Mouse (Mus musculus): ENCODE measurements around the gene Btbd11.

Btbd11 gene

DNA sequence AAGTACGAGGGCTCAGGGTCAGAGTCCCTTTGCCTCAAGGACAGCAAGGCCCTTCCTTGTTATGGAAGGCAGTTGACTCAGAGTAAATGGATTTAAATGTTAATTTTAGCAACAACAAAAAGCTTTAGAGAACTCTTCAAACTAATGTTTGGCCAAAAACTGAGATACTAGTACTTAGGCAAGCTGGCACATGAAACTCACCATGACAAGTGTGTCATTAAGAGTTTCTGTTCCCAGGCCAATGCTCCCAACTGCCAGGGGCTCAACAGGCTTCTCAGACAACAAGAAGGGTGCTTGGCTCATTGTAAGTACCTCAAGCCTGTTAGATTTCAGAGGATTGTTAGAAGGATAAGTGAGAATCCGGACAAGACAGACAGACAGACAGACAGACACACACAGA is 204.7 kb downstream of the Btbd11 start:
- DNase-seq (ENCODE audit: low spot score in 2 of 2), result no peak

DNA sequence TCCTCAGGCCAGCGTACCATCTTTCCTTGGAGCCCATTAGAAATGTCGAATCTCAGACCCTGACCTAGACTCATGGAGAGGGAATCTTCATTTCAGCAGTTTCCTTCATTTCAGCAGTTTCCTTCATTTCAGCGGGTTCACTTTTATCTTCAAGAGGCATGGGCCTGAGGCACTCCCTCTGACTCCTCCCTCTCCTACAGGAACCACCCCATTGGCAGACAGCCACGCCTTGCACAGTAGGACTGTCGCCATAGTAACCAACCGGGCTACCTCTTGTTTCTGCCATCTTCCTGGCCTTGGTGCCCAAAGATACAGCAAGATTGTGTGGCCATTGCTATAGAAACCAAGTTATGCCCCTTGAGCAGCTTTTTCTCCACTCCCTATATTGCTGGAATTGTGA is 205.4 kb downstream of the Btbd11 start:
- no peak for DNase-seq (ENCODE audit: low spot score in 2 of 2)

DNA sequence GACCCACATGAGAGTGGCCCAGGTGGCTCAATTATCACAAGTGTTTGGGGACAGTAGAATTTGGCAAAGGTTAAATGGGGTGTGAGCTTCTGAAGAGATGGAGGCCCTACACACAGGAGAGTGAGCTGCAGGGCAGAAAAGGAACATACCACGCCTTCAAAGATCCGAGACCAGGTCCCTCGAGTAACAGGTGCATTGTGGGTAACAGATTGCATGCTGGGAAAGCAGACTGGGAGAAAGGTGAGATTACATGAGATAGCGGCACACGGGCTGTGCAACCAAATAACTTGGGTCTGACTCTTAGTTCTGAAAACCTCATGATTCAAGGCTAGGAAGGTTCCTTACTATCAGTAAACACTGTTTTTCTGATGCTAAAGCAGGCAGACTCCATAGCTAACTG is 209.7 kb downstream of the Btbd11 start:
- DNase-seq (ENCODE audit: low spot score in 2 of 2), result no peak

DNA sequence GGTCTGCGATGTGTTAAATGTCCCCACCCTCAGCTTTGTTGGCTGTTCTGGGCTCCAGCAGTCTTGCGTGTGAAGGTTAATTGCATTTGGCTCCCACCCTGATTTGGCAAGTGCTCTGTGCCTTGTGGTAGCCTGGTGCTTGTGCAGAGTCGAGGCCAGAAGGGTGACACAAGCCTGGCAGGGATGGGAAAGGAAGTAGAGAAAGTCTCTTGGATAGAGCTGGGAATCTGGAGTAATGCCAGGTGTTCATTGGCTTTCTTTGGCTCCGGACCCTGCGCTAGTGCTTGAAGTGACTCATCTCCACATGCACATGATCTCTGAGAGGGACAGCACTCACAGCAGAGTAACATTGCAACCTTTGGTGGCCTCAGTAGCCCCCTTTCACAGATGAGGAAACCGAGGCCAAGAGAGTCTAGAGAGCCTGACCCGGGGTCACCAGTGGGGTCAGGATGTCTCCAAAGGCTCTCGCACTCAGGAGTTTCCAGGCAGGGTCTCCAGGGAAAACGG is 211.5 kb downstream of the Btbd11 start:
- peak; percentile 39 to 55 for DNase-seq (ENCODE audit: low spot score in 2 of 2)

DNA sequence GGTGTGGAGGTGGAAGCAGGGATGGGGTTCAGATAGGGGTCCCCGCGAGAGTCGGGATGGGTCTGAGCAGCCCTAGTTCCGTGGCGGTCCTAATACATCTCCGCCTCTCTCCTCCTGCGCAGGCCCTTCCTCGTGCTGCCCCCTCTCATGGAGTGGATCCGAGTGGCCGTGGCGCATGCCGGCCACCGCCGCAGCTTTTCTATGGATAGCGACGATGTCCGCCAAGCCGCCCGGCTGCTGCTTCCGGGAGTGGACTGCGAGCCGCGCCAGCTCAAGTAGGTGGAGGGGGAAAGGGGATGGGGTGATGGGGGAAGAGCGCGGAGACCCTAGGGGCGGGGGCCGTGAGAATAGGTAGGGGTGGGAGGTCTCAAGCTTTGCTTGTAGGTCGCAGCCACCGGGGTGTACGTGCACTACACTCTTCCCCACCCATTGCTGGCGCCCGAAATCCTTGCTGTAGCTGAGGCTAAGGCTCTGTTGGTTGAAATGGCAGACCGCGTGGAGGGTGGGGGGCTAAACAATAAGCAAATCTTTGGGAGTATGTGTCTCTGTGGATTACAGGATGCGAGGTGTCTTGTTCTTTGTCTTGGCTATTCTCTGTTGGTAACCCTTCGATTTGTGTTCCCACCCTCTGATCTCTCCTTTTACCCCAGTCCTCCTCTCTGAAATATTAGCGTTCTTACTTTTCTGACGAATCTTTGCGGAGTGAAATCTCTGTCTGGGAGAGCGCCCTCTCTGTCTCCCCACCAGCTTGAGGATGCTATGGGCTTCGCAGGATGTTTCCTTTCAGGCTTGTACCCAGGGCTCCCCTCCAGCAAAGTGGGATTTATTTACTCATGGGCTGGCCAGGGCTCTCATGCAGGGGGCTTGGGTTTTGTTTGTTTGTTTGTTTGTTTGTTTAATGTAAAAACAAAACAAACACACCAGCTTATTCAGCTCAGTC is 212.3 kb downstream of the Btbd11 start:
- DNase-seq (ENCODE audit: low spot score in 2 of 2), result no peak

DNA sequence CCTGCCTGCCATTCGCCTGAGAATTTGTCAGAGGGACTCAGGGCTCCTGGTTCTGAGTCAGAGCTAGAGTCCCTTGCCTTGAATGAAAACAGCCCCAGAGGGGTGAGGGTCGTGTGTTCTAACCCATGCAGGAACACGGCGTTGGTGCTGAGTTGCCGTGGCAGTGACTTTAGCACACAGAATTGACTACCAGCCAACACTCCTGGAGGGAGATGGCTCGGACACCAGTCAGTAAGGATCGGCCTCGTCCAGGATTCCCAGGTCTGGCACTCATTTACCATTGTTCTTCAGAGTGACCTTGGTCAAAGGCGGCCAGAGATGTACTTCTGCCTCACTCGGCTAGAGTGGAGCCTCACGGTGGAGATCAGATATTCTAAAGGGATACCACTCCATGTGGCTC is 215.9 kb downstream of the Btbd11 start:
- DNase-seq (ENCODE audit: low spot score in 2 of 2), result no peak

DNA sequence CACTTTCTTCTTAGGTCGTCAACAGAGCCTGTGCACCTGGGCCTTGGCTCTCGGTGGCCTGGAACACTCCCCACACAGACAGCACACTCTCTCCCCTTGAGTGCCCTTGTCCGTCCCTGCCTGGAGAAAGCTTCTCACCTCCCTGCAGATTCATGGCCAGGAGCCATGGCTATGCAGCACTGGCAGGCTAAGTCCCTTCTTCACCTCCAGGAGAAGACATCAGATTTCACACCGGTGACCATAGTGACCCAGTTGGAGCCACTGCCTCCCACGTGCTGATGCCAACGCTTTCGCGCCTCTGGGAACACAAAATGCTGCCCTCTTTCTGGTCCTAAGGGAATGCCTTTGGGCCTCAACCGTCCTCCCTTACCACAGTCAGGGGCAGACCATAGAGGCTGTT is 217.9 kb downstream of the Btbd11 start:
- DNase-seq (ENCODE audit: low spot score in 2 of 2), result no peak

DNA sequence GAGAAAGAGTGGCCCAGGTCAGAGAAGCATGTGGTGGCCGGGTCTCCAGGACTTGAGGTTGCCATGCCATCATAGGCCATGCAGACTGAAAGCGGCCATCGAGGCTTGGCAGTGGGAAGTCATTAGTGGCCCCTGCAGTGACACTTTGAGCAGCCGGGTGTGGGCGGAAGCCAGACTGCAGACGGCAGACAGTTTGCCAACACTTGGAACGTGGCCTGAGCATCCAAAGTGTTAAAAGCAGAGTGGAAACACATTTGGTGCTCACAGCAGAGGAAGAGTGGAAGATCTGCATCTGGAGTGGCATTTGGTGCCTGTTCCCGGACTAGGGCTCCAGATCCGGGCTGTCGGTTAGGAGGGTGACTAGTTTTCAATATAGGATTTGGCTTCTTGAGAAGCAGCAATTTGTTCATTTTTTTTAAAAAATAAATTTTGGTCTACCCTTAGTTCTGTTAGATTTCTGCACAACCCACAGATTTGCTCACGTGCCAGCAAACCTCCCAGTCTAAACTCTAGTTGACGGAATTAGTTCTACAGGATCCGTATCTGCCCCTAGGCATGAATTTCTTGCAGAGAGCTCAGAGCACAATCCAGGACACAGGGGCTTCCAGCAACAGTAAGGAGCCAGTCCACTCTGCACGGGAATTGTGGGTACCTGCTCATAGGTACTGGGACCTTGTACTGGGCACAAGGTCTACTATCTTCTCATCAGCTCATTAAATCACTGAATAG is 222.1 kb downstream of the Btbd11 start:
- peak; percentile 66 to 72 for DNase-seq (ENCODE audit: low spot score in 2 of 2)

DNA sequence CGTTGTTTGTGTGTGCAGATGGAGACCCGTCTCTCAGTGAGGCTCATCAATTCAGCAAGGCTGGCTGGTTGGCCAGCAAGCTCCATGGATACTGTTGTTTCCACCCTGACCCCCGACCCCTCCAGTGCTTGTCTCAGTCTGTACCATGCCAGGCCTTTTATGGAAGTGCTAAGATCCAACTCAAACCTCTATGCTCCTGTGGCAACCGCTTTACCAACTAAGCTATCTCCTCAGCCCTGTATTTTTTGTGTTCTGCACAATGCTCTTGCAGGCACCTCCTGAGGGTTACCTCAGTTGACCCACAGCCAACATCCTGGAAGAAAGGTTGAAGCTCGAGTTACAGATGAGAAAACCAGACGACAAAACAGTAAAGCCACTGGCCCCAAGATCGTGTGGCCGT is 230.5 kb downstream of the Btbd11 start:
- DNase-seq (ENCODE audit: low spot score in 2 of 2), result no peak

DNA sequence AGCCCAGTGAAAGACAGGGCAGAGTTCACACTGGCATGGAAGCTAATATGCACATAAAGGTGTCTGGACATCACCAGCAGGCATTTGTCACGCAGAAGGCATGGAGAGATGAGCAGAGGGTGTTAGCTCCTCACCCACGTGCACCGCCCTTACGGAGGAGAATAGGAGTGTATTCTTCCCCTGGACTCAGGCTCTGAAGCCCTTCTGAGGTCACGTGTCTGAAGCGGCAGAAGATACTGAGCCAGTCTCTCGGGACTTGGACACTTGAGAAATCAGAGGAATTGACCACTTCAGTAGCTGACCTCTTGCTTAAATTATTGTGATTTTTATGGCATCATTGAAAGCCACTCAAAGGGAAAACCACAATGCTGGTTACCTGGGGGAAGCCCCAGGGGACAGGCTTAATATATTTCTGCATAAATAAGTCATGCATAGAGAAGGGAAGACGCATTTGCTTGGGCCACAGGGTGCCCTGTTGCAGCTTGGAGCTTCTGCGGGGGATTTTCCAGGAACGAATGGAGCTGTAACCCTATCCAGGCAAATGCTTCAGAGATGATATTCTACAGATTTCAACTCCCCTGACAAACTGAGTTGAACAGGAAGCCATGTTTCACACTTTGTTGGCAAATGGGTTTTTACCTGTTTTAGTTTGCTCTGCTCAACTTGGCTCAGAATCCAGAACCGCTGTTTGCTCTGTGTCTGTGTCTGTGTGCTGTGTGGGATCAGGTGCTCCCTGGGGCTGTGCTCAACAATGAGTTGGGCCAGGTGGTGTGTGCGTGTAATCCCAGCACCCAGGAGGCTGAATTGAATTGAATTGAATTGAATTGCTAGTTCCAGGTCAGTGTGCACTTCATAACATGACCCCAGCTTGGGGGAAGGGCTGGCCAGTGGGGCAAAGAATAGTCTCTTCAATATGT is 231.1 kb downstream of the Btbd11 start:
- DNase-seq (ENCODE audit: low spot score in 2 of 2), result no peak

DNA sequence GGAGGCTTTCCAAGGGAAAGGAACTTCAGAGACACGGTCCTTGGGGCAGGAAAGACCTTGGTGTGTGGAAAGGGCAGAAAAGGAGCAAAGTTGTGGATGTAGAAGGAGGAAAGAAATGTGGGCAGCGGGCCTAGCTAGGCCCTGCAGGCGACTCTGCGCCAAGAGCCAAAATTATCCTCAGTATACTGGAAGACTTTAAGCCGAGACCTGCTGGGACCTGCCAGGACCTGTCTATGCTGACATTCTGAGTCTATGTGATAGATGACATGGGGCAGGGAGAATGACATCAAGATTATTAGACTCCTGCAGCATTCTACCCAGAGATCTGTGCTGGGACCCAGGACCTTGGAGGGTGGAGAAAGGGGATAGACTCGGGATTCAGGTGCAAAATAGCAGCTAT is 234.5 kb downstream of the Btbd11 start:
- no peak for DNase-seq (ENCODE audit: low spot score in 2 of 2)

DNA sequence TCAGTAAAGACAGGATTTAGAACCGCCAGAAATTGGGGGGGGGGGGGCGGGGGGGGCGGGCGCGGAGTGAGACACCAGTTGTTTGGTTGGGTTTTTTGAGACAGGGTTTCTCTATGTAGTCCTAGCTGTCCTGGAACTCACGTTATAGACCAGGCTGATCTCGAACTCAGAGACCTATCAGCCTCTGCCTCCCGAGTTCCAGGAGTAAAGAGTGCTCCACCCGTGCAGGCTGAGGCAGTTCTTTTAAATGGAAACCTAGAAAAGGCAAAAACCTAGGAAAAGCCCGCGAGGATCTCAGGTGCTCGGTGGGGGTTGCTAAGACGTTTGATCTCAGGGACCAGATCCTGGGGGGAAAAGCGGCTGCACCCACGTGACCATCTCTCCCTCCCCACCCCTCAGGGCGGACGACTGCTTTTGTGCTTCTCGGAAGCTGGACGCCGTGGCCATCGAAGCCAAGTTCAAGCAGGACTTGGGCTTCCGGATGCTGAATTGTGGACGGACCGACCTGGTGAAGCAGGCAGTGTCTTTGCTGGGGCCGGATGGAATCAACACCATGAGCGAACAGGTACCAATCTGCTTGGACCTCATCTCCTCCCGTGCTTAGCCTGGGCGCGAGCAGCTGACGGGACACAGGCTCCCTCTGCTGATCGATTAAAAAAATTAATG is 238.0 kb downstream of the Btbd11 start:
- peak; percentile 16 to 55 for DNase-seq (ENCODE audit: low spot score in 2 of 2)

DNA sequence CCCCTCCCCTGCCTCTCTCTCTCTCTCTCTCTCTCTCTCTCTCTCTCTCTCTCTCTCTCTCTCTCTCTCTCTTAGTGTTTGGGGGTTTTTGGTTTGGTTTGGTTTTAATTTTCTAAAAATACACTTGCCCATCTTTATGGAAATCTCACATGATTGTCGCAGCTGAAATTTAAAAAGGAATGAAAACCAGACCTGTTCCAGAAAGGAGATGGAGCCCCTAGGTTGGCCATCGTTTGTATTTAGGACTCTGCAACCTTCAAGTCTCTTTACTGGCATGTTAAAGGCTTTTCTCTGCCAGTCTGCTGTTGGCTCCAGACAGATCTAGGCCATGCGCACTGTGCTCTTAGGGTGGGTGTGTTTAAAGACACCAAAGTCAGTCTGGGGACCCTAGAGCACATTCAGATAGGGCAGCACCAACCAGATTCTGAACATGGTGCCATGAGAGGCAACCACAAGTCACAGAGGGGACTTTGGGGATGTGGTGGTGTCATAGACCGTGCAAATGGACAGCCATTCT is 238.6 kb downstream of the Btbd11 start:
- DNase-seq (ENCODE audit: low spot score in 2 of 2), result no peak

DNA sequence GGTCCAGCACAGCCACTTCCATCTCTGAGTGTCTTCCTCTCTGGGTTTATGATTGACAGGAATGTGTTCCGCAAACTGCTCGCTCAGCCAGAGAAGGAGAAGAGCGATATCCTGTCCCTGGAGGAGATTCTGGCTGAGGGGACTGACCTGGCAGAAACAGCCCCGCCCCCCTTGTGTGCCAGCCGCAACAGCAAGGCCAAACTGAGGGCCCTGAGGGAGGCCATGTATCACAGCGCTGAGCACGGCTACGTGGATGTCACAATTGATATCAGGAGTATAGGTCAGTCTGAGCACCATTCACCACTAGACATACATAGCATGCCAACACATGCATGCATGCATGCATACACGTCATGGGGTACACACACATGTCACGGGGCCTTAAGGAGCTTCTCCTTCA is 245.4 kb downstream of the Btbd11 start:
- DNase-seq (ENCODE audit: low spot score in 2 of 2), result no peak

DNA sequence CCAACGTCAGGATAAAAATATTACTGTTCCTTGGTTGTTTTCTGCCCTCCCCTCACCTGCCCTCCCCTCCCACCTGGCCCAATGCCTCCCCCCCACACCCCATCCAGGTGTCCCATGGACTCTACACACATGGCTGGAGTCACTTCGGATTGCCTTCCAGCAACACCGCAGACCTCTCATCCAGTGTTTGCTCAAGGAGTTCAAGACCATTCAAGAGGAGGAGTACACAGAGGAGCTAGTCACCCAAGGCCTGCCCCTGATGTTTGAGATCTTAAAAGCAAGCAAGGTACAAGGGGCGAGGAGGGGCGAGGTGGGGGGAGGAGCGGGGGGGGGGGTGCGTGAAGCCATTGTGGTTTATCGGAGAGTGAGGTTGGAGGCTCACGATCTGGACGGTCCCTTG is 247.0 kb downstream of the Btbd11 start:
- no peak for DNase-seq (ENCODE audit: low spot score in 2 of 2)

DNA sequence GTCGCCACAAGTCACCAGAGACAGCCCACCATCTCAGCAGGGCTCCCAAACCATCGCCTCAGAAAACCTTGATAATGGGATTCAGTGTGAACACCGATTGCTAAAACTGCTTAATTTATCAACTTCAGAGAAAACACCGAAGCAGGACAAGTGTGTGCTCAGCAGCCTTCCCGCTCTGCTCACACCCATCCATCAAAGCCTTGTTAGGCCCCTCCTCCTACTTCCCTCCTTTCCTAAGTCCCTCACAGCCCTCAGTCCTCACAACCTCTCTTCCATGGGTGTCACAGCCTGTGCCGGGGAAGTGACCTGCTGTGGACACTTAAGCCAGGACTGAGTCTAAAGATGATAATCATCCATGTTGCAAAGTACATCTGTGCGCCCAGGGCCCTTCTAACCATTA is 251.0 kb downstream of the Btbd11 start:
- no peak for DNase-seq (ENCODE audit: low spot score in 2 of 2)

DNA sequence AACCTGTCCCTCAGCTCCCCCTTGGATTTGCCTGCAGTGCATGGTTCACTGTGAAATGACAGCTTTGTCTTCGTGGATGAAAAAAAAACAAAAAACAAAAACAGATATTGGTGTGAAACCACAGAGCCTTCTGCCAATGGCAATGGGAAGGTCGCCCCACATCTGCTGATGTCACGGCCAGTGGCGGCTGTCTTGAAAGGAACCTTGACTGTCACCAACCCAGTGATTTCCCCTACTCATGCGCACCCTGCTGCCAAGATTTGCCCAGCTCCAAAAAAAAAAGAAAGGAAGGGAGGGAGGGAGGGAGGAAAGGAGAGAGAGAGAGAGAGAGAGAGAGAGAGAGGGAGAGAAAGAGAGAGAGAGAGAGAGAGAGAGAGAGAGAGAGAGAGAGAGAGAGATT is 251.5 kb downstream of the Btbd11 start:
- DNase-seq (ENCODE audit: low spot score in 2 of 2), result no peak

DNA sequence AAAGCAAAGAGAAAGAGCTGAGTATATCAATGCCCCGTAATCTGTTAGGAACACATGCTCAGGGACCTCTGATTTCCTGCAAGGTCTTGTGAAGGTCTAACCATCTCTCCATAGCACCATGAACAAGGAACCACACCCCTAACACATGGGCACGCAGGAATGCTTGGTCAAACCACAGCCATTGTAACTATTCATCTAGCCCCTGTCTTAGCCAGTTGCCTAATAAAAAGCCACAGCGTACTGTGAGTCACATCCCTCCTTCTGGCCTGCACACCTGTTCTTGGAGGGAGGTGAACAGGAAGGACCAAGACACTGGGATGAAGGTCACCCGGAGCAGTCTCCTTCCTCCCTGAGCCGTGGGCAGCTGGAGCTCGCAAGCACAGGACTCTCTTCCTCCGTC is 253.0 kb downstream of the Btbd11 start:
- DNase-seq (ENCODE audit: low spot score in 2 of 2), result no peak

DNA sequence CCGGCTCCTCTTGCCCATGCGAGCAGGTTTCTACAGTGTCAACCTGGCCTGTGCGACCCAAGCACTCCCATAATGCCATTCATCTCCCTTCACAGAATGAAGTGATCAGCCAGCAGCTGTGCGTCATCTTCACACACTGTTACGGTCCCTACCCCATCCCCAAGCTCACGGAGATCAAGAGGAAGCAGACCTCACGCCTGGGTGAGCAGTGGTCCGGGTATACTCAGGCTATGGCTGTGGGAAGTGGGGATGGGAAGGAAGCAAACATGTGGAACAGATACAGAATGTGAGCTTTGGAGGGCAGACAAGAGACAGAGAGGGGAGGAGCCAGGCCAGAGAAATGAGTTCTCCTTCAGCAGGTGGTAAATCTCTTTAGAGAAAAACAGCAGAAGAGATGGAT is 253.8 kb downstream of the Btbd11 start:
- DNase-seq (ENCODE audit: low spot score in 2 of 2), result no peak

DNA sequence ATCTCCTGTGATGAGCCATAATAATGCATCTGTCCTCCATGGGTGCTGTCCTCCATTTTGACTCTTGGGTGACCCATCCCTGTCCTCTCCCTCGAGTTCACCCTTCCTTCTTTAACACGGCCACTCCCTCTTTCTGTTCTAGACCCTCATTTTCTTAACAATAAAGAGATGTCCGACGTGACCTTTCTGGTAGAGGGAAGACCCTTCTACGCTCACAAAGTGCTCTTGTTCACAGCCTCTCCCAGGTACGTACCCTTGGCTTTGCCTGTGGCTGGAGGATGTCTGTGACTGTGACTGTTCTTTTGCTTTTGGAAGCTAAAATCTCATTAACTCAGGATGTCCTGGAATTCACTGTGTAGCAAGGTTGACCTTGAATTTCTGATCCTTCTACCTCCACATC is 258.7 kb downstream of the Btbd11 start:
- no peak for DNase-seq (ENCODE audit: low spot score in 2 of 2)

DNA sequence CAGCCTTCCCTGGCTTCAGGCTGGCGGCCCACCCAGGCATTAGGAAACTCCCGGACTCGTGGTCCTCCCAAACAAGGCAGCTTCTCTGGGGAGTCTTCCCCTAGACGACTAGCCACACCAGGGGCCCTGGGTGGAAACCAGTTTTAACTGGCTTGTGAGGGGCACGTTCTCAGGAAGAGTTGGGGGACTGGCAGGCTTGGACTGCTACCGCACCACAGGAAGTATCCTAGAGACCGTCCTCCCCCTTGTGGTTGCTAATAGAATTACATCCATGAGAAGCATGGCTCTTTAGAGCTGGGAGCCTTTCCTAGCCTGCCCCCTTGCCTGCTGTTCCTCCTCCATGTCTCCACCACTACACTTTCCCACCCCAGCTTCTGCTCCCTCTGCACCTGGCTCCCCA is 265.1 kb downstream of the Btbd11 start:
- peak; percentile 21 to 37 for DNase-seq (ENCODE audit: low spot score in 2 of 2)
